Mouse (Mus musculus): ENCODE data around the gene Igf2r. TPM values are rescaled to one million over a fixed set of nuclear protein-coding genes. Genes with fewer than 3 reads are reported as not detected.

The Igf2r gene
- total RNA-seq, 2 experiments from 2014 or later, result 25.8 to 25.9 TPM

- intact Hi-C loops (cut with DNase I), result no loop called here
- no peak for DNase-seq (ENCODE audit: low spot score in 2 of 2)
Measured at GRCm38 (mm10) chr17:12790353-12791078, 21.1 kb upstream of the Igf2r start.

- intact Hi-C loops (cut with DNase I), result no loop called here
- DNase-seq (ENCODE audit: low spot score in 2 of 2), result no peak
Measured at GRCm38 (mm10) chr17:12782861-12783847, 13.7 kb upstream of the Igf2r start.

GRCm38 (mm10) chr17:12781101-12781500 lies 11.6 kb upstream of the Igf2r start:
- intact Hi-C loops (cut with DNase I), result no loop called here
- DNase-seq (ENCODE audit: low spot score in 2 of 2), result no peak

GRCm38 (mm10) chr17:12780125-12780524 lies 10.7 kb upstream of the Igf2r start:
- no peak for DNase-seq (ENCODE audit: low spot score in 2 of 2)
- intact Hi-C loops (cut with DNase I), result no loop called here

- no peak for DNase-seq (ENCODE audit: low spot score in 2 of 2)
- intact Hi-C loops (cut with DNase I), result no loop called here
Measured at GRCm38 (mm10) chr17:12779442-12779841, 10.0 kb upstream of the Igf2r start.

- intact Hi-C loops (cut with DNase I), result no loop called here
Measured at GRCm38 (mm10) chr17:12773956-12774355, 4.5 kb upstream of the Igf2r start.

GRCm38 (mm10) chr17:12770500-12770899 lies 1.0 kb upstream of the Igf2r start:
- intact Hi-C loops (cut with DNase I), result no loop called here
- DNase-seq (ENCODE audit: low spot score in 2 of 2), result no peak

More at GRCm38 (mm10) chr17:12773956-12774355, 4.5 kb upstream of the Igf2r start:
- no peak for DNase-seq (ENCODE audit: low spot score in 2 of 2)

GRCm38 (mm10) chr17:12768415-12769379 lies 767 bp downstream of the Igf2r start:
- intact Hi-C loops (cut with DNase I), result no loop called here
- DNase-seq (ENCODE audit: low spot score in 2 of 2), result no peak

- no peak for DNase-seq (ENCODE audit: low spot score in 2 of 2)
- intact Hi-C loops (cut with DNase I), result no loop called here
Measured at GRCm38 (mm10) chr17:12767294-12767852, 2.1 kb downstream of the Igf2r start.

GRCm38 (mm10) chr17:12763412-12763811 lies 6.1 kb downstream of the Igf2r start:
- DNase-seq (ENCODE audit: low spot score in 2 of 2), result no peak
- intact Hi-C loops (cut with DNase I), result no loop called here

- intact Hi-C loops (cut with DNase I), result no loop called here
- DNase-seq (ENCODE audit: low spot score in 2 of 2), result no peak
Measured at GRCm38 (mm10) chr17:12760355-12761146, 8.9 kb downstream of the Igf2r start.

- intact Hi-C loops (cut with DNase I), result no loop called here
- DNase-seq (ENCODE audit: low spot score in 2 of 2), result no peak
Measured at GRCm38 (mm10) chr17:12759646-12760074, 9.8 kb downstream of the Igf2r start.

GRCm38 (mm10) chr17:12758701-12759455 lies 10.6 kb downstream of the Igf2r start:
- intact Hi-C loops (cut with DNase I), result no loop called here

GRCm38 (mm10) chr17:12757990-12758389 lies 11.5 kb downstream of the Igf2r start:
- intact Hi-C loops (cut with DNase I), result no loop called here
- DNase-seq (ENCODE audit: low spot score in 2 of 2), result peak; percentile 19 to 48

More at GRCm38 (mm10) chr17:12758701-12759455, 10.6 kb downstream of the Igf2r start:
- DNase-seq (ENCODE audit: low spot score in 2 of 2), result no peak

GRCm38 (mm10) chr17:12757161-12757560 lies 12.3 kb downstream of the Igf2r start:
- intact Hi-C loops (cut with DNase I), result no loop called here
- no peak for DNase-seq (ENCODE audit: low spot score in 2 of 2)

GRCm38 (mm10) chr17:12755951-12756350 lies 13.5 kb downstream of the Igf2r start:
- no peak for DNase-seq (ENCODE audit: low spot score in 2 of 2)
- intact Hi-C loops (cut with DNase I), result no loop called here

- intact Hi-C loops (cut with DNase I), result no loop called here
- DNase-seq (ENCODE audit: low spot score in 2 of 2), result no peak
Measured at GRCm38 (mm10) chr17:12755146-12755545, 14.3 kb downstream of the Igf2r start.

Data from left cerebral cortex, postnatal 14 days (tissue).